Mouse (Mus musculus): ENCODE results near the gene Wfikkn2. TPM values are rescaled to one million over a fixed set of nuclear protein-coding genes. Genes with fewer than 3 reads are reported as not detected.
A peak's percentile ranks its signal among the peaks of the same experiment; 100 is the strongest.

Gene Wfikkn2
- polyA plus RNA-seq, 1 experiment from 2014 or later: 1.8 TPM

DNA sequence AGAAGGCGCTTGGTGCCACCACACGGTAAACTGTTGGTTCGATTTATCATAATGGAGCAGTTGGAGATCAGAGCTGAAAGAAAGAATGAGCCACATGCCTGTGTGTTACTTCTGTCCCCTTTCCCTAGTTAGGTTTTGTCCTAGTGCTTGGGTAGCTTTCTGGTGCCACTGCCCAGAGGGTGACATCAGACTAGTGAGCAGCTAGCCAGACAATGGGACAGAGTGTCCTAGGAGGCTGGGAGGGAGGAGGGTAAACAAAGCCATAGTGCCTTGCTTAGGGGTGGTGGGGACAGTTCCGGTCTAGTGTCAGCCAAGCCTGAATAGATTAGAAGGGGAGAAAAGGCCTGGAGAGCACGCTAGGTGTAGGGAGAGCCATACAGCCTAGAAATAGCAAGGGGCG lies 12.4 kb downstream of the Wfikkn2 start:
- Histone ChIP-seq H3K9me3 (ENCODE audit: control insufficient read depth, low read length) (no peaks in the 10 kb centered on the region), H3K4me3 (ENCODE audit: low read depth, low read length) (no peak overlapping the region), H3K9ac (ENCODE audit: low read length) (no peak overlapping the region), H3K36me3 (ENCODE audit: control insufficient read depth, insufficient read depth, low read length) (no peaks in the 10 kb centered on the region), H3K4me1 (ENCODE audit: control insufficient read depth, insufficient read depth, low read length) (peaks cover 5% of the 10 kb centered on the region), H3K27ac (ENCODE audit: low read depth, low read length) (no peak overlapping the region), H3K4me2 (no peak overlapping the region), H3K27me3 (ENCODE audit: control insufficient read depth, insufficient read depth, low read length) (no peaks in the 10 kb centered on the region)
- no peak for DNase-seq (ENCODE audit: low spot score, missing footprints)
- 66% methylated on average over 6 of the region's 6 CpGs for WGBS
- peak; percentile 38; the same call in 1 of the 2 replicates for ATAC-seq (ENCODE audit: low FRiP score)

DNA sequence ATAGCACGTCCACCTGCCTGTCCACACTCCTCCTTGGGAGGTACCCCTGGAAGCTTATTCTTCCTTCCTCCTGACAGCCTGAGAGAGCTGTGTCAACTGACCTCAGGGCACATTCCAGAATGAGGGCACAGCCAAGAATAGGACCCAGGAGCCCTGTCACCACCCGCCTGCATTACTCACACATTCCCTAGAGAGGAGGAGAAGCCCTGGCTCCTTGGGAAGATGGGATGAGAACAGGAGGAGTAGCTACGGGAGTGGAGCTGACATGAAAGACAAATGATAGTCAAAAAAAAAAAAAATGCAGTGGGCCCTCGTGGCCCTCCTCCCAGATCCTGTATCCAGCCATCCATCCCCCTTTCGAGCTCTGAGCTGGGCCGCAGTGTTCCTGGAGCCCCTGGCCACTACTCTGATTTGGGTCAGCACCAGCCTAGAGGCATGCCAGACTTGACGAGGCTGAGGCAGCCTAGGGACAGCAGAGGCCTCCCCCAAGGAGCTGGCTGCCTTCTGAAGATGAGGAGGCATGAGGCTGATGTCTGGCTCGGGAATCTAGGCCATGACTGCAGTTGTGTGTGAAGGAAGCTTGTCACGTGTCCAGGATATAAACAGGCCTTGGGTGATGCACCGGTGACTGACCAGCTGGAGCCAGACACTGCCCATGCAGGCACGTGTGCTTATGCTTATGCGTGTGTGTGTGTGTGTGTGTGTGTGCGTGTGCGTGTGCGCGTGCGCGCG lies 13.8 kb downstream of the Wfikkn2 start:
- H3K27ac ChIP-seq (ENCODE audit: low read depth, low read length): no peak overlapping the region
- H3K4me2 ChIP-seq: no peak overlapping the region
- WGBS: 87% methylated on average over 19 of the region's 19 CpGs
- no peaks in the 10 kb centered on the region for H3K36me3 ChIP-seq (ENCODE audit: control insufficient read depth, insufficient read depth, low read length)
- H3K27me3 ChIP-seq (ENCODE audit: control insufficient read depth, insufficient read depth, low read length): no peaks in the 10 kb centered on the region
- no peaks in the 10 kb centered on the region for H3K9me3 ChIP-seq (ENCODE audit: control insufficient read depth, low read length)
- H3K4me1 ChIP-seq (ENCODE audit: control insufficient read depth, insufficient read depth, low read length): peaks cover 10% of the 10 kb centered on the region
- no peak for DNase-seq (ENCODE audit: low spot score, missing footprints)
- no peak for ATAC-seq (ENCODE audit: low FRiP score)
- no peak overlapping the region for H3K4me3 ChIP-seq (ENCODE audit: low read depth, low read length)
- peak overlapping the region; percentile 27; the same call in 1 of the 2 replicates for H3K9ac ChIP-seq (ENCODE audit: low read length)

GRCm38 (mm10) chr11:94230244-94230643 lies 15.6 kb downstream of the Wfikkn2 start:
- no peaks in the 10 kb centered on the region for H3K27me3 ChIP-seq (ENCODE audit: control insufficient read depth, insufficient read depth, low read length)
- H3K4me1 ChIP-seq (ENCODE audit: control insufficient read depth, insufficient read depth, low read length): peaks cover 10% of the 10 kb centered on the region
- no peaks in the 10 kb centered on the region for H3K36me3 ChIP-seq (ENCODE audit: control insufficient read depth, insufficient read depth, low read length)
- no peaks in the 10 kb centered on the region for H3K9me3 ChIP-seq (ENCODE audit: control insufficient read depth, low read length)
- no peak overlapping the region for H3K4me2 ChIP-seq
- whole genome bisulfite sequencing: 88% methylated on average over 8 of the region's 8 CpGs
- H3K9ac ChIP-seq (ENCODE audit: low read length): no peak overlapping the region
- DNase-seq (ENCODE audit: low spot score, missing footprints): no peak
- no peak overlapping the region for H3K4me3 ChIP-seq (ENCODE audit: low read depth, low read length)
- no peak for ATAC-seq (ENCODE audit: low FRiP score)
- no peak overlapping the region for H3K27ac ChIP-seq (ENCODE audit: low read depth, low read length)

GRCm38 (mm10) chr11:94229207-94229960 lies 16.4 kb downstream of the Wfikkn2 start:
- DNase-seq (ENCODE audit: low spot score, missing footprints): no peak
- peaks cover 10% of the 10 kb centered on the region for H3K4me1 ChIP-seq (ENCODE audit: control insufficient read depth, insufficient read depth, low read length)
- no peak for ATAC-seq (ENCODE audit: low FRiP score)
- H3K9me3 ChIP-seq (ENCODE audit: control insufficient read depth, low read length): no peaks in the 10 kb centered on the region
- no peaks in the 10 kb centered on the region for H3K36me3 ChIP-seq (ENCODE audit: control insufficient read depth, insufficient read depth, low read length)
- H3K27ac ChIP-seq (ENCODE audit: low read depth, low read length): no peak overlapping the region
- H3K9ac ChIP-seq (ENCODE audit: low read length): no peak overlapping the region
- no peaks in the 10 kb centered on the region for H3K27me3 ChIP-seq (ENCODE audit: control insufficient read depth, insufficient read depth, low read length)
- H3K4me2 ChIP-seq: no peak overlapping the region
- no peak overlapping the region for H3K4me3 ChIP-seq (ENCODE audit: low read depth, low read length)
- 92% methylated on average over 5 of the region's 5 CpGs for WGBS

GRCm38 (mm10) chr11:94228416-94228815 lies 17.4 kb downstream of the Wfikkn2 start:
- no peak for DNase-seq (ENCODE audit: low spot score, missing footprints)
- no peak for ATAC-seq (ENCODE audit: low FRiP score)
- Histone ChIP-seq H3K4me3 (ENCODE audit: low read depth, low read length) (no peak overlapping the region), H3K36me3 (ENCODE audit: control insufficient read depth, insufficient read depth, low read length) (no peaks in the 10 kb centered on the region), H3K9ac (ENCODE audit: low read length) (peak overlapping the region; percentile 30), H3K4me2 (no peak overlapping the region), H3K27ac (ENCODE audit: low read depth, low read length) (no peak overlapping the region), H3K27me3 (ENCODE audit: control insufficient read depth, insufficient read depth, low read length) (no peaks in the 10 kb centered on the region), H3K9me3 (ENCODE audit: control insufficient read depth, low read length) (no peaks in the 10 kb centered on the region), H3K4me1 (ENCODE audit: control insufficient read depth, insufficient read depth, low read length) (peaks cover 6% of the 10 kb centered on the region)
- WGBS: 41% methylated on average over 9 of the region's 9 CpGs

DNA sequence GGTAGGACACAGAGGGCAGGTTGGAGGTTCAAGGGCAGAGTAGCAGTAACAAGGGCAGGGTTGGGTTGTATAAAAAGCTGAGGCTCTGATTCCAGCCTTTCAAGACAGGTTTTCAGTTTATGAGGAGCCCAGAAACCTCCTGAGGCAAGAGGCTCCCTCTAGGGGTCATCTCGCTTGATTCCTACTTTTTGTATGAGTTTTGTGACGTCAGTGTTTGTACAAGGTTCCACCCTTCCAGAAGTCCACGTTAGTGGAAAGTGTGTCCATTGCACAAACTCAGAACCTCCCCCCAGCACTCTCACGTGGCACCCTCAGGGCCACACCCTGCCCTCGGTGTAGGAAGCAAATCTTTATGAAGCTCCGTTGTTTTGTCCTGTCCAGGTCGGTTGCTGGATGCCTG lies 19.8 kb downstream of the Wfikkn2 start:
- Histone ChIP-seq H3K4me2 (no peak overlapping the region), H3K4me3 (ENCODE audit: low read depth, low read length) (no peak overlapping the region), H3K36me3 (ENCODE audit: control insufficient read depth, insufficient read depth, low read length) (no peaks in the 10 kb centered on the region), H3K9ac (ENCODE audit: low read length) (no peak overlapping the region), H3K27ac (ENCODE audit: low read depth, low read length) (no peak overlapping the region), H3K27me3 (ENCODE audit: control insufficient read depth, insufficient read depth, low read length) (no peaks in the 10 kb centered on the region), H3K9me3 (ENCODE audit: control insufficient read depth, low read length) (no peaks in the 10 kb centered on the region), H3K4me1 (ENCODE audit: control insufficient read depth, insufficient read depth, low read length) (peaks cover 5% of the 10 kb centered on the region)
- ATAC-seq (ENCODE audit: low FRiP score) (no peak; the same call in 1 of the 2 replicates), DNase-seq (ENCODE audit: low spot score, missing footprints) (no peak)
- WGBS: 47% methylated on average over 7 of the region's 7 CpGs

- Histone ChIP-seq H3K27ac (ENCODE audit: low read depth, low read length) (no peak overlapping the region), H3K27me3 (ENCODE audit: control insufficient read depth, insufficient read depth, low read length) (no peaks in the 10 kb centered on the region), H3K4me3 (ENCODE audit: low read depth, low read length) (no peak overlapping the region), H3K4me1 (ENCODE audit: control insufficient read depth, insufficient read depth, low read length) (peaks cover 5% of the 10 kb centered on the region), H3K36me3 (ENCODE audit: control insufficient read depth, insufficient read depth, low read length) (no peaks in the 10 kb centered on the region), H3K9ac (ENCODE audit: low read length) (no peak overlapping the region), H3K9me3 (ENCODE audit: control insufficient read depth, low read length) (no peaks in the 10 kb centered on the region), H3K4me2 (no peak overlapping the region)
- no peak for ATAC-seq (ENCODE audit: low FRiP score)
- 86% methylated on average over 9 of the region's 9 CpGs for WGBS
- no peak for DNase-seq (ENCODE audit: low spot score, missing footprints)
These were observed 22.3 kb downstream of the Wfikkn2 start for GRCm38 (mm10) chr11:94223531-94223930.

- H3K9ac ChIP-seq (ENCODE audit: low read length): no peak overlapping the region
- no peaks in the 10 kb centered on the region for H3K27me3 ChIP-seq (ENCODE audit: control insufficient read depth, insufficient read depth, low read length)
- ATAC-seq (ENCODE audit: low FRiP score) (no peak), DNase-seq (ENCODE audit: low spot score, missing footprints) (no peak)
- no peak overlapping the region for H3K4me3 ChIP-seq (ENCODE audit: low read depth, low read length)
- H3K36me3 ChIP-seq (ENCODE audit: control insufficient read depth, insufficient read depth, low read length): no peaks in the 10 kb centered on the region
- no peaks in the 10 kb centered on the region for H3K9me3 ChIP-seq (ENCODE audit: control insufficient read depth, low read length)
- H3K4me1 ChIP-seq (ENCODE audit: control insufficient read depth, insufficient read depth, low read length): peaks cover 2% of the 10 kb centered on the region; the same call in 1 of the 2 replicates
- no peak overlapping the region for H3K4me2 ChIP-seq
- H3K27ac ChIP-seq (ENCODE audit: low read depth, low read length): no peak overlapping the region
- 92% methylated on average over 7 of the region's 7 CpGs for WGBS
These were observed 24.5 kb downstream of the Wfikkn2 start for GRCm38 (mm10) chr11:94221257-94221656.

DNA sequence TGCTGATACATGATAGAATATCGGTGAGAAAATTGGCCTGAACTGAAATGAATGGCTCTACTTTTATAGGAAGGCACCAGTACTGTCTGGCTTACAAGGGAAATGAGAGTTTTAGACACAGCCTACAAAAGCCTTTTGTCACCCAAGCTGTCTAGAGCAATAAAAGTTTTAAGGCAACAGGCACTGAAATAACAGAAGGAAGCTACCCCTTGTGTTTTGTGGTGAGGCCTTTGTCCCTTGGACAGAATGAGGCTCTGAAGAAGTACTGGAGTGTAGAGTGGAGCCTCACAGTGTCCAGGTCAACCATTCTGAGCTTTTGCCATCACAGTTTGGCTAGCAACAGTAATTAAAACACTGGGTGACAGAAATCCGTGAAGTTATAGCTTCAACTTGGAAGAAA lies 29.6 kb downstream of the Wfikkn2 start:
- H3K4me2 ChIP-seq: no peak overlapping the region
- peaks cover 13% of the 10 kb centered on the region for H3K4me1 ChIP-seq (ENCODE audit: control insufficient read depth, insufficient read depth, low read length)
- no peak overlapping the region for H3K4me3 ChIP-seq (ENCODE audit: low read depth, low read length)
- H3K9me3 ChIP-seq (ENCODE audit: control insufficient read depth, low read length): no peaks in the 10 kb centered on the region
- peak overlapping the region; percentile 26; the same call in 1 of the 2 replicates for H3K27ac ChIP-seq (ENCODE audit: low read depth, low read length)
- no peaks in the 10 kb centered on the region for H3K27me3 ChIP-seq (ENCODE audit: control insufficient read depth, insufficient read depth, low read length)
- DNase-seq (ENCODE audit: low spot score, missing footprints): no peak
- WGBS: 37% methylated on average over 2 of the region's 2 CpGs
- no peak overlapping the region for H3K9ac ChIP-seq (ENCODE audit: low read length)
- H3K36me3 ChIP-seq (ENCODE audit: control insufficient read depth, insufficient read depth, low read length): peaks cover 6% of the 10 kb centered on the region; the same call in 1 of the 2 replicates
- no peak for ATAC-seq (ENCODE audit: low FRiP score)

All from midbrain, embryonic 11.5 days (tissue).